Mouse (Mus musculus): Measurements from ENCODE around the gene 4932438A13Rik. TPM values are rescaled to one million over a fixed set of nuclear protein-coding genes. Genes with fewer than 3 reads are reported as not detected.

Gene 4932438A13Rik
- polyA plus RNA-seq, 1 experiment from 2014 or later, result 92.5 TPM

DNA sequence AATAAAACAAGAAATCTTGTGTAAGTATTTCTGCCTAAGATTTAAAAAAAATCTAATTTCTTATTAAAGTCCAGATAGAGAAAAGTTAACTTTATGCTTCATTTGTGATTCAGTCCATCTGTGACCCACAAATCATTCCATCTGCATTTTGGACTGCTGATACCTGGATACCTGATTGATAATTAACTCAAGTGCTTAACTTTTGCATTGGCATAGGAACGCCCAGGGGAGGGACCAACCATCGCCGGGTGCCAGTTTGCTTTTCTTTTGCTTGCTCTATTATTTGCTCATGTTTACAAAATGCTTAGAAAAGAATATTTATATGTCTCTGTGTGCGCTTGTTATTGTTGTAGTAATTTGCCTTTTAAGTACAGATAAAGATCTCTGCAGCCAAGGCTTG is 1.6 kb downstream of the 4932438A13Rik start:
- peaks cover 5% of the 10 kb centered on the region for H3K4me1 ChIP-seq (replicated peaks; ENCODE audit: control insufficient read depth, insufficient read depth, low read length)
- 96% methylated on average over 4 of the region's 4 CpGs for WGBS
- H3K27me3 ChIP-seq (replicated peaks; ENCODE audit: control insufficient read depth, insufficient read depth, low read length), result no peaks in the 10 kb centered on the region
- H3K27ac ChIP-seq (ENCODE audit: low read length), result no peak overlapping the region
- ATAC-seq, result no peak
- peaks cover 14% of the 10 kb centered on the region for H3K36me3 ChIP-seq (ENCODE audit: control insufficient read depth, insufficient read depth)
- H3K4me3 ChIP-seq (replicated peaks; ENCODE audit: low read length), result no peak overlapping the region
- no peak overlapping the region for H3K4me2 ChIP-seq (ENCODE audit: low read length)
- no peak overlapping the region for H3K9ac ChIP-seq (replicated peaks; ENCODE audit: low read depth, low read length)
- no peaks in the 10 kb centered on the region for H3K9me3 ChIP-seq (ENCODE audit: control insufficient read depth, low read length)

DNA sequence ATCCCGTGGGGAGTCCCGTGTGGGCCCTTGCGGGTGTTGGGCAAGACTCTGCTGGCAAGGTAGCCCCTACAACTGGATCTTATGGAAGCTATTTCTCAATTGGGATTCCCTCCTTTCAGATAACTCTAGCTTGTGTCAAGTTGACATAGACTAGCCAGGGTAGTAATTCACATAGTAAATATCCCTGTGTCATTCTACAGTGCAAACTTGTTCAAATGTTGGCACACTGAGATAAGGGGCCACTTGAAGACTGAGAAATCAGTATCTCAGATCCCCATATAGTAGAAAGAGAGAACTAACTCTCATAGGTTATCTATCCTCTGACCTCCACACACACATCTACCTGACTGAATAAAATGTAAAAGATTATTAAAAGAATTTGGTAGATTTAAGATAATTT is 42.5 kb downstream of the 4932438A13Rik start:
- H3K4me1 ChIP-seq (replicated peaks; ENCODE audit: control insufficient read depth, insufficient read depth, low read length), result no peaks in the 10 kb centered on the region

DNA sequence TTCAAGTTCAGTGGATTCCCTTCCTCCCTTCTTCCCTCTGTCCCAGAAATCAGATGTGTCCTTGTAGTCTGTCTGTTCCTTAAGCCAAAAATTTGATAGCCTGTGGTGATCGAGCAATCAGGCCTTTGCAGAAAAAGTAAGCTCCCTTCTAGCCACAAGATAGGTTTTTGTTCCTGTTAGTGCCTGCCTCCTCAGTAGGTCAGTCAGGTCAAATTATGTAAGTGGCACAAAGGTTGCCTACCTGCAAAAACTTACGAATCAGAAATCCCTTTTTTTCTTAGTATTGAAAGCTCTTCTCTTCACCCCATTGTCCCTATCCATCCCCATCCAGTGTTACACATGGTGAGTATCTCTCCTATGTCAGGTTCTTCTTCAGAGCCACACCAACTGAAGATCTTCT is 54.9 kb downstream of the 4932438A13Rik start:
- no peak for ATAC-seq
- H3K4me2 ChIP-seq (ENCODE audit: low read length), result no peak overlapping the region
- H3K9me3 ChIP-seq (ENCODE audit: control insufficient read depth, low read length), result no peaks in the 10 kb centered on the region
- no peaks in the 10 kb centered on the region for H3K4me1 ChIP-seq (replicated peaks; ENCODE audit: control insufficient read depth, insufficient read depth, low read length)
- no peaks in the 10 kb centered on the region for H3K27me3 ChIP-seq (replicated peaks; ENCODE audit: control insufficient read depth, insufficient read depth, low read length)
- WGBS, result 90% methylated on average over 2 of the region's 2 CpGs
- H3K4me3 ChIP-seq (replicated peaks; ENCODE audit: low read length), result no peak overlapping the region
- H3K36me3 ChIP-seq (ENCODE audit: control insufficient read depth, insufficient read depth), result peaks cover 16% of the 10 kb centered on the region
- H3K9ac ChIP-seq (replicated peaks; ENCODE audit: low read depth, low read length), result no peak overlapping the region
- H3K27ac ChIP-seq (ENCODE audit: low read length), result no peak overlapping the region

More for the DNA sequence above, 42.5 kb downstream of the 4932438A13Rik start:
- Histone ChIP-seq H3K4me3 (replicated peaks; ENCODE audit: low read length) (no peak overlapping the region), H3K27ac (ENCODE audit: low read length) (no peak overlapping the region), H3K9ac (replicated peaks; ENCODE audit: low read depth, low read length) (no peak overlapping the region), H3K36me3 (ENCODE audit: control insufficient read depth, insufficient read depth) (peaks cover 11% of the 10 kb centered on the region; the same call in 1 of the 2 replicates), H3K27me3 (replicated peaks; ENCODE audit: control insufficient read depth, insufficient read depth, low read length) (no peaks in the 10 kb centered on the region), H3K4me2 (ENCODE audit: low read length) (no peak overlapping the region), H3K9me3 (ENCODE audit: control insufficient read depth, low read length) (no peaks in the 10 kb centered on the region)
- 100% methylated on average over 3 of the region's 3 CpGs for whole genome bisulfite sequencing
- no peak for ATAC-seq

DNA sequence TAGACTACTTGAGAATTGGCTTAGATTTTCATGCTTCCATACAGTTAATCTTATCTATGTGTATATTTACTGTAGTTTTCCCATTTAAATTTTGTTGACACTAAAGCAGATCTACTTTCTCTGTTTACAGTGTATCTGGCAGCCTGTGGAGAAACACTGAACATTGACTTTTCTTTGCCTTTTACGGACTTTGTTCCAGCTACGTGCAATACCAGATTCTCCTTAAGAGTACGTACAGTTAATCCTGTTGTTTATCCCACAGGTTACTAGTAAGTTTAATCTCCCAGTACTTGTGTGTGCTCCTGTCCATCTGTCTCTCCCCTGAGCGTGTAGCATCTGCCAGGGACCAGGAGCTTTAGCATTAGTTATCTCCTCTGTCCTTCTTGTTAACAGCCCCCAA is 55.4 kb downstream of the 4932438A13Rik start:
- 95% methylated on average over 4 of the region's 4 CpGs for WGBS
- Histone ChIP-seq H3K36me3 (ENCODE audit: control insufficient read depth, insufficient read depth) (peaks cover 16% of the 10 kb centered on the region), H3K9ac (replicated peaks; ENCODE audit: low read depth, low read length) (no peak overlapping the region)

DNA sequence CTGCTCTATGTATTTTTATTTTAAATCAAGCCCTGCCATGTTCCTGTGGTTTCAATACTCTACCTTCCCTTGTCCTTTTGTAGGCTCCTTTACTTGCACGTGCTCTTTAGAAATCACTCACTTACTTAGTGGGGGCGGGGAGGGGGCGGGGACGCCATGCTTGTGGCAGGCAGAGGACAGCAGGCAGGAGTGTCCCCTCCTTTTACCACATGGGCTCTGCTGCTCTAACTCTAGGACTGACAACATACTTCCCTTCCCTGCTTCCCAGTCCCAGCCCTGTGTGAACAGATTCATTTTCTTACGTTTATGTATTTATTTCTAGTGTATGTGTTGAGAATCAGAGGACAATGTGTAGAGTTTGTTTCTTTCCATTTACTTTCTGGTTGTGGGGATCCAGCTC is 78.7 kb downstream of the 4932438A13Rik start:
- H3K4me1 ChIP-seq (replicated peaks; ENCODE audit: control insufficient read depth, insufficient read depth, low read length), result peaks cover 4% of the 10 kb centered on the region; the same call in 1 of the 2 replicates
- 11% methylated on average over 5 of the region's 5 CpGs for WGBS
- H3K27me3 ChIP-seq (replicated peaks; ENCODE audit: control insufficient read depth, insufficient read depth, low read length), result no peaks in the 10 kb centered on the region
- no peaks in the 10 kb centered on the region for H3K9me3 ChIP-seq (ENCODE audit: control insufficient read depth, low read length)
- no peak overlapping the region for H3K4me3 ChIP-seq (replicated peaks; ENCODE audit: low read length)
- 0 out of 2 replicates have a peak, but pooled peaks cover 7% of the 10 kb centered on the region for H3K36me3 ChIP-seq (ENCODE audit: control insufficient read depth, insufficient read depth)
- 0 out of 2 replicates have a peak, but pooled peaks have one; percentile 50 for ATAC-seq
- no peak overlapping the region for H3K9ac ChIP-seq (replicated peaks; ENCODE audit: low read depth, low read length)
- no peak overlapping the region for H3K4me2 ChIP-seq (ENCODE audit: low read length)
- no peak overlapping the region for H3K27ac ChIP-seq (ENCODE audit: low read length)

More for the DNA sequence above, 55.4 kb downstream of the 4932438A13Rik start:
- H3K27ac ChIP-seq (ENCODE audit: low read length), result no peak overlapping the region
- H3K4me1 ChIP-seq (replicated peaks; ENCODE audit: control insufficient read depth, insufficient read depth, low read length), result no peaks in the 10 kb centered on the region
- no peaks in the 10 kb centered on the region for H3K9me3 ChIP-seq (ENCODE audit: control insufficient read depth, low read length)
- no peak for ATAC-seq
- no peaks in the 10 kb centered on the region for H3K27me3 ChIP-seq (replicated peaks; ENCODE audit: control insufficient read depth, insufficient read depth, low read length)
- no peak overlapping the region for H3K4me3 ChIP-seq (replicated peaks; ENCODE audit: low read length)
- H3K4me2 ChIP-seq (ENCODE audit: low read length), result no peak overlapping the region

DNA sequence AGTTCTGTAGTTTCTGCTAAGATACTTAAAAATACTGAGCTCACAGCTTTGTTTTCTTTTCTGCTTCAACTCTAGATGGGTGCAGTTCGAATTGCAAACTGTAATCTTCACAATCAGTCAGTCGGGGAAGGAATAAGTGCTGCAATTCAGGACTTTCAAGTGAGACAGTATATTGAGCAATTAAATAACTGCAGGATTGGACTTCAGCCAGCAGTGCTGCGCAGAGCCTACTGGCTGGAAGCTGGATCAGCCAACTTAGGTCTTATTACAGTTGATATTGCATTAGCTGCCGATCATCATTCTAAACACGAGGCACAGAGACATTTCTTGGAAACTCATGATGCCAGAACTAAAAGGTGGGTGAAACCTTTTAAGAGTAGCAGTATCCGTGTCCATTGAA is 79.2 kb downstream of the 4932438A13Rik start:
- Histone ChIP-seq H3K4me1 (replicated peaks; ENCODE audit: control insufficient read depth, insufficient read depth, low read length) (peaks cover 4% of the 10 kb centered on the region; the same call in 1 of the 2 replicates), H3K4me2 (ENCODE audit: low read length) (no peak overlapping the region), H3K27me3 (replicated peaks; ENCODE audit: control insufficient read depth, insufficient read depth, low read length) (no peaks in the 10 kb centered on the region), H3K9ac (replicated peaks; ENCODE audit: low read depth, low read length) (no peak overlapping the region), H3K9me3 (ENCODE audit: control insufficient read depth, low read length) (no peaks in the 10 kb centered on the region), H3K27ac (ENCODE audit: low read length) (no peak overlapping the region), H3K36me3 (ENCODE audit: control insufficient read depth, insufficient read depth) (0 out of 2 replicates have a peak, but pooled peaks cover 6% of the 10 kb centered on the region), H3K4me3 (replicated peaks; ENCODE audit: low read length) (no peak overlapping the region)
- ATAC-seq, result peak; percentile 74
- 43% methylated on average over 6 of the region's 6 CpGs for WGBS

DNA sequence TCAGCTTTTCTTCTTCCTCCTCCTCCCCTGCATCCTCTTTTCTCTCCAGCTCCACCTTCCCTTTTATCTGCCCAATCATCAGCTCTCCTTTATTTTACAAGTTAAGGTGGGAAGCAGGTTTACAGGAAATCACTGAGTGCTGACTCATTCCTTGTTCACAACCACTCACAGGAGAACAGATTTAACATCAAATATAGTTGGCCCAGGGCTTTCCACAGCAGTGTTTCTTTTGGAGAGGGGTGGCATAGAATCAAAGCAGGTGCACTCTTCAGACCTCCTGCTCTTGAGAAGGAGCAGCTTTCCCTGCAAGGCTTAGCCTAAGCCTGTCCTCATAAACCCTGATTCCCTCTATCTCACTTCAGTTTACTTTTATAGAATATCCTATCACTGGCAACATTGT is 80.8 kb downstream of the 4932438A13Rik start:
- no peak for ATAC-seq
- no peaks in the 10 kb centered on the region for H3K9me3 ChIP-seq (ENCODE audit: control insufficient read depth, low read length)
- H3K27ac ChIP-seq (ENCODE audit: low read length), result no peak overlapping the region
- H3K27me3 ChIP-seq (replicated peaks; ENCODE audit: control insufficient read depth, insufficient read depth, low read length), result no peaks in the 10 kb centered on the region
- peaks cover 13% of the 10 kb centered on the region; the same call in 1 of the 2 replicates for H3K36me3 ChIP-seq (ENCODE audit: control insufficient read depth, insufficient read depth)
- H3K4me1 ChIP-seq (replicated peaks; ENCODE audit: control insufficient read depth, insufficient read depth, low read length), result peaks cover 4% of the 10 kb centered on the region; the same call in 1 of the 2 replicates
- no peak overlapping the region for H3K4me2 ChIP-seq (ENCODE audit: low read length)
- no peak overlapping the region for H3K9ac ChIP-seq (replicated peaks; ENCODE audit: low read depth, low read length)
- H3K4me3 ChIP-seq (replicated peaks; ENCODE audit: low read length), result no peak overlapping the region

DNA sequence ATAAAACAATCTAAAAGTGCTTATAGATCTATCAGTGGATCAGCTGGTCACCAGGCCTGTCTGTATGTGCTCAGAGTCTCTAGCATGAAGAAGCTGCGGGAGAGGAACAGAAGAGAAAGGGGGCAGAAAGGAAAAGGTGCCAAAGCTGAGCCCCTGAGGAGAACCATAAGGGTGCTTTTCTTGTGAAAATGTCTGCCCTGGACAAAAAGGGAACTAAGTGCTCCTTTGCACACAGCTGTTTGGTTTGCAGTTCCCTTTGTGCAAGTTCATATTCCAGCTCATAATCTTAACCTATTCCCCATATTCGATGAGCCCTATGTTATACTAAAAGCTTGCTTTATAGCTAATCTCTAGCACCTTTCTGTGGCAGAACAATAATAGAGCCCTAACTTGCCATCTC is 175.1 kb downstream of the 4932438A13Rik start:
- Histone ChIP-seq H3K9me3 (ENCODE audit: control insufficient read depth, low read length) (no peaks in the 10 kb centered on the region), H3K4me1 (replicated peaks; ENCODE audit: control insufficient read depth, insufficient read depth, low read length) (no peaks in the 10 kb centered on the region), H3K27me3 (replicated peaks; ENCODE audit: control insufficient read depth, insufficient read depth, low read length) (no peaks in the 10 kb centered on the region), H3K36me3 (ENCODE audit: control insufficient read depth, insufficient read depth) (peaks cover 21% of the 10 kb centered on the region), H3K4me2 (ENCODE audit: low read length) (no peak overlapping the region), H3K4me3 (replicated peaks; ENCODE audit: low read length) (no peak overlapping the region), H3K27ac (ENCODE audit: low read length) (no peak overlapping the region), H3K9ac (replicated peaks; ENCODE audit: low read depth, low read length) (no peak overlapping the region)
- 88% methylated on average over 2 of the region's 2 CpGs for WGBS
- no peak for ATAC-seq

DNA sequence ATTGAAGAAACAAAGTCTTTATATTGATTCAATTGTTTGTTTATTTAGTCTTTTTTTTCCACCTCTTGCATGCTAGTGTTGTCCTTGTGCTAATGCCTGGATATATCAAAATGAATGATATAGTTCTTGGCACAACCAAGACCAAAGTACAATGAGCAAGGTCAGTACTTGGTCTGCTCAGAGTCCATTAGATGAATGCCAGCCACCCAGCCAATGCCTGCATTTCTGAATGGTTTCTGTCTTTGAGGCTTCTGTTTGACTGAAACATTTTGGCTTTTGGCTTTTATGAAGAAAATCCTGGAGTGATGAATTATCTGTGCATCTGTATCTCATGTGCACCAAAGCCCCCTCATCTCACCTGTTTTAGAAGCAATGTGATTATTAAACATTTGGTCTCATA is 176.9 kb downstream of the 4932438A13Rik start:
- peaks cover 28% of the 10 kb centered on the region for H3K36me3 ChIP-seq (ENCODE audit: control insufficient read depth, insufficient read depth)
- H3K4me3 ChIP-seq (replicated peaks; ENCODE audit: low read length), result no peak overlapping the region
- no peak overlapping the region for H3K27ac ChIP-seq (ENCODE audit: low read length)
- H3K4me2 ChIP-seq (ENCODE audit: low read length), result no peak overlapping the region
- no peaks in the 10 kb centered on the region for H3K4me1 ChIP-seq (replicated peaks; ENCODE audit: control insufficient read depth, insufficient read depth, low read length)
- no peaks in the 10 kb centered on the region for H3K9me3 ChIP-seq (ENCODE audit: control insufficient read depth, low read length)
- ATAC-seq, result no peak
- no peak overlapping the region for H3K9ac ChIP-seq (replicated peaks; ENCODE audit: low read depth, low read length)
- H3K27me3 ChIP-seq (replicated peaks; ENCODE audit: control insufficient read depth, insufficient read depth, low read length), result no peaks in the 10 kb centered on the region

DNA sequence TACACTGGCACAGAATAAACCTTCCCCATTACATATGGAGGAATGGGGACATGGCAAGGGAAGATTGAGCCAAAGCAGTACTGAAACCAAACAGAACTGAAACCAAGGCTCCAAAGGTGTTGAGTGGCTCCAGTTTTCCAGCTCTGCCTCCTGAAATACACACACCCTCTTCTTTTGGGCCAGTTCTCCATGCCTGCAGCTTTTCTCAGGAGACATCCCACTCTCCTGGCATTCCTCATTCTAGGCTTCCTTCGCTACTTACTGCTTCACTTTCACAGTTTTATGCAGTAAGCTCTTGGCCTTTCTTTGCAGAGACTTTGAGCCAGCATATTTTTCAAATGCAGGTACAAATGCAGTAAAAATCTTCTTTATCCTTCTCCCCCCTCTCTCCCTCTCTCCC is 188.6 kb downstream of the 4932438A13Rik start:
- H3K27ac ChIP-seq (ENCODE audit: low read length), result no peak overlapping the region
- H3K27me3 ChIP-seq (replicated peaks; ENCODE audit: control insufficient read depth, insufficient read depth, low read length), result no peaks in the 10 kb centered on the region
- no peak overlapping the region for H3K4me2 ChIP-seq (ENCODE audit: low read length)
- no peak overlapping the region for H3K4me3 ChIP-seq (replicated peaks; ENCODE audit: low read length)
- H3K4me1 ChIP-seq (replicated peaks; ENCODE audit: control insufficient read depth, insufficient read depth, low read length), result no peaks in the 10 kb centered on the region
- ATAC-seq, result no peak
- no peaks in the 10 kb centered on the region for H3K9me3 ChIP-seq (ENCODE audit: control insufficient read depth, low read length)
- H3K9ac ChIP-seq (replicated peaks; ENCODE audit: low read depth, low read length), result no peak overlapping the region
- WGBS, result 100% methylated on average over 1 of the region's 1 CpGs
- peaks cover 17% of the 10 kb centered on the region for H3K36me3 ChIP-seq (ENCODE audit: control insufficient read depth, insufficient read depth)

All from forebrain, embryonic 16.5 days (tissue).